Mouse (Mus musculus) midbrain, embryonic 16.5 days (tissue): ENCODE measurements at regions not wholly inside any gene's neighbourhood (a gene's known extent, or its start where the extent isn't known, plus 50 kb on each side); places are given as distances from the start of the nearest gene placed in this dataset.
"Not testable (repeated sequence)": the region's sequence is repeated elsewhere in the genome, so short reads cannot be mapped to it uniquely, and the experiment has no call there.

ENCODE experiments used
- ATAC-seq: fragments of 200-750 bp; cut with Nextera tagmentation; 2 replicates; pipeline ENCODE4 v1.8.0; 2017; ENCODE audit warnings: moderate TSS enrichment
- H3K27ac ChIP-seq: fragments of 300-500 bp; sonication (generic); 2 replicates; pipeline ENCODE4 v1.5.1; 2014; ENCODE audit warnings: mild to moderate bottlenecking, low read length, mixed read lengths
- H3K27me3 ChIP-seq: fragments of 300-500 bp; sonication (generic); 2 replicates; pipeline ENCODE4 v1.6.1; 2014; ENCODE audit warnings: low read depth, low read length, mixed read lengths; ENCODE audit not compliant: control insufficient read depth, insufficient read depth
- H3K36me3 ChIP-seq: fragments of 300-500 bp; sonication (generic); 2 replicates; pipeline ENCODE4 v1.6.1; 2014; ENCODE audit warnings: mild to moderate bottlenecking, low read length, moderate library complexity, mixed read lengths; ENCODE audit not compliant: control insufficient read depth, insufficient read depth
- H3K4me1 ChIP-seq: fragments of 300-500 bp; sonication (generic); 2 replicates; pipeline ENCODE4 v1.6.1; 2014; ENCODE audit warnings: mild to moderate bottlenecking, low read length, mixed read lengths; ENCODE audit not compliant: control insufficient read depth, insufficient read depth
- H3K4me2 ChIP-seq: fragments of 300-500 bp; sonication (generic); 2 replicates; pipeline ENCODE4 v1.6.1; 2014; ENCODE audit warnings: mild to moderate bottlenecking, low read length, mixed read lengths
- H3K4me3 ChIP-seq: fragments of 300-500 bp; sonication (generic); 2 replicates; pipeline ENCODE4 v1.5.1; 2014; ENCODE audit warnings: low read depth, mild to moderate bottlenecking, low read length, moderate library complexity, mixed read lengths
- H3K9ac ChIP-seq: fragments of 300-500 bp; sonication (generic); 2 replicates; pipeline ENCODE4 v1.6.1; 2014; ENCODE audit warnings: low read depth, low read length, mixed read lengths
- H3K9me3 ChIP-seq: fragments of 300-500 bp; sonication (generic); replicated peaks from 2 replicates; pipeline ENCODE4 v1.6.1; 2014; ENCODE audit warnings: mild to moderate bottlenecking, low read length, mixed read lengths; ENCODE audit not compliant: control insufficient read depth, poor library complexity, severe bottlenecking
- WGBS: fragments of 180-500 bp; shearing (Covaris S2); extraction: QIAGEN DNeasy Blood & Tissue Kit; methylation state at CpG from one replicate; pipeline ENCODE4 v1.1.7; 2014; 5-methylcytosine and 5-hydroxymethylcytosine counted together

DNA sequence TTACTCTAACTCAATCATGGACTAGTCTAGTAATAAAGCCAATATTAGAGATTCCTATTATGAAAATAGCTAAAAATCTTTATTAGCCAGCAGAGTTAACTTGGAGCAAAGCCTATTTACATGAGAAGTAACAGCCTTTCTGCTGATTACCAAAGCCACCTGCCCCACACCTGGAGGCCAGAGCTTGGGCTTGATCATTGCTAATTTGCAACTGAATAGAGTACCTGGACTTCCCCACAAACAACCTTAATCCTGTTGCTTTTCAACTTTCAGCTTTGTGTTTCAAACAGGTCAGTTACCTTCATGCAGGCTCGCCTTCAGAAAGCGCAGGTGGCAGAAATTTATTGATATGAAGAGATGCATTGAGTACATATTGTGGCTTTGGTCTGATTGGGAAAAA is 163.3 kb downstream of the Teddm3 start:
- no peak for ATAC-seq
- no peak overlapping the region for H3K27ac ChIP-seq
- peaks cover 3% of the 10 kb centered on the region; the same call in 1 of the 2 replicates for H3K9me3 ChIP-seq
- H3K4me1 ChIP-seq = no peaks in the 10 kb centered on the region
- no peak overlapping the region for H3K4me2 ChIP-seq
- 95% methylated on average over 2 of the region's 2 CpGs for WGBS
- no peak overlapping the region for H3K9ac ChIP-seq
- H3K36me3 ChIP-seq = no peaks in the 10 kb centered on the region
- H3K27me3 ChIP-seq = no peaks in the 10 kb centered on the region
- H3K4me3 ChIP-seq = no peak overlapping the region

DNA sequence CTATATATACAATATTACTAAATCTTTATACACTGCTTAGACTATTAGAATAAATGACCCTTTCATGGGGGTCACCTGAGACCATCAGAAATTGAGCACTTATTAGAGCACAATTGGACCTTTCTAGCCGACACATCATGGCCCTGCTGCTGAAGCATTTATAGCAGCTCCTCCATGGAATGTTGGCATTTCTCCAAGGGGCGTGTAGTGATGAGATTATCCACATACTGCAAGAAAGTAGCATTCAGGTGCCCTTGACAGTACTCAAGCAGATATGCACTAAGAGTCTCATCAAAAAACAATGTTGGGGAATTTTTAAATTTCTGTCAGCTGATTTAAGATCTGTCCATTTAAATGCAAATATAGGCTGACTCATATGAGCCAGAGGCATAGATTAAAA is 178.4 kb downstream of the Teddm3 start:
- Histone ChIP-seq H3K36me3 (no peaks in the 10 kb centered on the region), H3K27ac (no peak overlapping the region), H3K4me2 (no peak overlapping the region), H3K9ac (no peak overlapping the region), H3K4me1 (no peaks in the 10 kb centered on the region), H3K4me3 (no peak overlapping the region), H3K9me3 (no peaks in the 10 kb centered on the region), H3K27me3 (no peaks in the 10 kb centered on the region)
- 48% methylated on average over 2 of the region's 2 CpGs for WGBS
- ATAC-seq = no peak

GRCm38 (mm10) chr16:20972442-20972841 is 181.4 kb downstream of the Teddm3 start:
- Histone ChIP-seq H3K4me2 (no peak overlapping the region), H3K9ac (no peak overlapping the region), H3K9me3 (no peaks in the 10 kb centered on the region), H3K4me1 (no peaks in the 10 kb centered on the region), H3K4me3 (no peak overlapping the region), H3K27ac (no peak overlapping the region), H3K27me3 (no peaks in the 10 kb centered on the region), H3K36me3 (no peaks in the 10 kb centered on the region)
- ATAC-seq = no peak

- Histone ChIP-seq H3K4me2 (no peak overlapping the region; the same call in 1 of the 2 replicates), H3K9me3 (no peaks in the 10 kb centered on the region), H3K9ac (no peak overlapping the region), H3K36me3 (no peaks in the 10 kb centered on the region), H3K27ac (no peak overlapping the region), H3K27me3 (no peaks in the 10 kb centered on the region), H3K4me3 (no peak overlapping the region), H3K4me1 (no peaks in the 10 kb centered on the region)
- 62% methylated on average over 10 of the region's 10 CpGs for WGBS
- ATAC-seq = no peak
Measured at GRCm38 (mm10) chr16:20958905-20959304, 194.9 kb downstream of the Teddm3 start.

DNA sequence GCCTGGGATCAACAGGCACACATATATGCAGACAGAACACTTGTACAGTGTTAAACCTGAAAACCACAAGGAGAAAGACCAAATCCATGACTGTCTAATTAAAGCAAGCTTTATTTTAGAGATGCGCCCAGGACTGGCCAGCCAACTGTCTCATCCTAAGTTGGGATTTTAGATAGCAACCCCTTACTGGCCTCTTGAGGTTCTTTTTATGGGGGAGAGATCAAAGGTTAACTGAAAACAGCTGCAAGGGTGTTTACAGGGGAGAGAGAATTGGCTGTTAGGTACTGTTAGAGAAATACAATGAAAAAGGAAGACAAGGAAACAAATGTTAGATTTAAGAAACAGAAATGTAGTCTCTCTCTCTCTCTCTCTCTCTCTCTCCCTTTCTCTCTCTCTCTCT is 202.4 kb upstream of the Thpo start:
- no peaks in the 10 kb centered on the region for H3K27me3 ChIP-seq
- 89% methylated on average over 1 of the region's 1 CpGs for WGBS
- ATAC-seq = no peak
- no peaks in the 10 kb centered on the region for H3K4me1 ChIP-seq
- no peak overlapping the region for H3K27ac ChIP-seq
- no peak overlapping the region for H3K4me3 ChIP-seq
- no peaks in the 10 kb centered on the region for H3K36me3 ChIP-seq
- H3K9me3 ChIP-seq = no peaks in the 10 kb centered on the region
- H3K4me2 ChIP-seq = no peak overlapping the region
- no peak overlapping the region for H3K9ac ChIP-seq

DNA sequence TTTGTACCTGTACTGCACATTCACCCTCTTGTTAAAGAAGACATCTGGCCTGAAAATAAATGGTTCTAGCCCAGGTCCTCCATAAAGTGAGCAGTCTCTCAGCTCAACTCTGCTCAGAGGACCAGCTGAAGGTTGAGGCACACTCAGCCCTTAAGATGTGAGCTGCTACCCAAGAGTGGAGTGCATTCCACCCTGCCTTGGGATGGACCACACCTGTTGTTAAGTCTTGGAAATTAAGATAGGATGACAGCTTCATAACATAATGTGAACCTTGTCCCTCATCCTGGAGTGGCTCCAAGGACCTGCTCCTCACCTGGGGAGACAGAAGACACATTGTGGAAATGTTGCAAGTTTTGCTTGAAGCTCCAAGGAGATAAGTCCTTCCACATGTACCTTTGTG is 200.5 kb upstream of the Thpo start:
- H3K4me3 ChIP-seq, H3K9ac ChIP-seq, ATAC-seq, H3K36me3 ChIP-seq, H3K4me1 ChIP-seq, H3K9me3 ChIP-seq, H3K27me3 ChIP-seq, H3K4me2 ChIP-seq, H3K27ac ChIP-seq: not testable (repeated sequence)

- H3K9ac ChIP-seq, H3K4me3 ChIP-seq, H3K36me3 ChIP-seq, ATAC-seq, H3K27me3 ChIP-seq, H3K9me3 ChIP-seq, H3K4me2 ChIP-seq, H3K4me1 ChIP-seq, H3K27ac ChIP-seq: not testable (repeated sequence)
- 88% methylated on average over 5 of the region's 5 CpGs for WGBS
Measured at GRCm38 (mm10) chr16:20930003-20930402, 195.7 kb upstream of the Thpo start.

- H3K27me3 ChIP-seq, H3K36me3 ChIP-seq, H3K27ac ChIP-seq, ATAC-seq, H3K4me2 ChIP-seq, H3K4me3 ChIP-seq, H3K4me1 ChIP-seq, H3K9ac ChIP-seq, H3K9me3 ChIP-seq: not testable (repeated sequence)
Measured at GRCm38 (mm10) chr16:20925776-20926175, 191.5 kb upstream of the Thpo start.

GRCm38 (mm10) chr16:20910864-20911263 is 176.6 kb upstream of the Thpo start:
- not testable (repeated sequence) for H3K4me2 ChIP-seq, H3K9me3 ChIP-seq, H3K4me3 ChIP-seq, H3K27me3 ChIP-seq, H3K9ac ChIP-seq, H3K27ac ChIP-seq, H3K36me3 ChIP-seq, H3K4me1 ChIP-seq, ATAC-seq
- WGBS = 91% methylated on average over 3 of the region's 3 CpGs
